Mouse (Mus musculus): ENCODE data around the gene Rcc2.

- TF ChIP-seq MAFK (IDR thresholded peaks at IDR 0.05; ENCODE audit: insufficient replicate concordance, low read length): no peak
- TF ChIP-seq CTCF (conservative IDR thresholded peaks at IDR 0.05 in 1 of 2, IDR thresholded peaks at IDR 0.05 in 1 of 2; ENCODE audit: low read depth in 2 of 2, low read length in 2 of 2): no peak
- TF ChIP-seq POLR2A (IDR thresholded peaks at IDR 0.05; ENCODE audit: low read depth, low read length): no peak; the same call in 1 of the 2 replicates
- TF ChIP-seq MXI1 (IDR thresholded peaks at IDR 0.05; ENCODE audit: low read depth, low read length): no peak; the same call in 1 of the 2 replicates
- TF ChIP-seq MYC (IDR thresholded peaks at IDR 0.05; ENCODE audit: low read depth, low read length): peak; percentile 33
- no peak for TF ChIP-seq MAX (IDR thresholded peaks at IDR 0.05; ENCODE audit: low read length)
- peak; percentile 92 for TF ChIP-seq ETS1 (conservative IDR thresholded peaks at IDR 0.05; ENCODE audit: low read depth, low read length)
- no peak for TF ChIP-seq HCFC1 (IDR thresholded peaks at IDR 0.05; ENCODE audit: low read depth, low read length)
- no peak for TF ChIP-seq UBTF (IDR thresholded peaks at IDR 0.05; ENCODE audit: low read depth, low read length)
Observed at GRCm38 (mm10) chr4:140688826-140689425, 11.4 kb upstream of the Rcc2 start.
